Mouse (Mus musculus): ENCODE measurements around the gene Mettl14. TPM values are rescaled to one million over a fixed set of nuclear protein-coding genes. Genes with fewer than 3 reads are reported as not detected.
"Not testable (repeated sequence)": the region's sequence is repeated elsewhere in the genome, so short reads cannot be mapped to it uniquely, and the experiment has no call there.

Gene Mettl14
- polyA plus RNA-seq, 1 experiment from 2014 or later, result 19.9 TPM

GRCm38 (mm10) chr3:123395611-123396010, 9.7 kb upstream of the Mettl14 start:
- Histone ChIP-seq H3K27me3 (replicated peaks) (no peaks in the 10 kb centered on the region), H3K36me3 (no peaks in the 10 kb centered on the region), H3K9me3 (replicated peaks) (no peaks in the 10 kb centered on the region), H3K4me2 (no peak overlapping the region), H3K4me1 (no peaks in the 10 kb centered on the region), H3K4me3 (replicated peaks) (no peak overlapping the region), H3K9ac (replicated peaks) (no peak overlapping the region), H3K27ac (replicated peaks) (no peak overlapping the region)
- ATAC-seq (ENCODE audit: low FRiP score), result no peak
- 84% methylated on average over 5 of the region's 5 CpGs for WGBS

- Histone ChIP-seq H3K9ac (replicated peaks) (no peak overlapping the region), H3K4me1 (no peaks in the 10 kb centered on the region), H3K9me3 (replicated peaks) (no peaks in the 10 kb centered on the region), H3K27me3 (replicated peaks) (no peaks in the 10 kb centered on the region; the same call in 1 of the 2 replicates), H3K27ac (replicated peaks) (no peak overlapping the region), H3K36me3 (no peaks in the 10 kb centered on the region), H3K4me2 (no peak overlapping the region), H3K4me3 (replicated peaks) (no peak overlapping the region)
- WGBS, result 81% methylated on average over 4 of the region's 4 CpGs
- no peak for ATAC-seq (ENCODE audit: low FRiP score)
These were observed 5.3 kb upstream of the Mettl14 start for GRCm38 (mm10) chr3:123391180-123391579.

- H3K36me3 ChIP-seq; H3K9me3 ChIP-seq (replicated peaks); H3K27me3 ChIP-seq (replicated peaks): not testable (repeated sequence)
- H3K27ac ChIP-seq (replicated peaks), result peak overlapping the region; percentile 95
- peak overlapping the region; percentile 63 for H3K4me2 ChIP-seq
- 14% methylated on average over 12 of the region's 12 CpGs for WGBS
- peaks cover 19% of the 10 kb centered on the region for H3K4me1 ChIP-seq
- peak overlapping the region; percentile 75 for H3K4me3 ChIP-seq (replicated peaks)
- H3K9ac ChIP-seq (replicated peaks), result peak overlapping the region; percentile 72
- ATAC-seq (ENCODE audit: low FRiP score), result peak; percentile 84
These were observed 361 bp upstream of the Mettl14 start for GRCm38 (mm10) chr3:123386157-123386780.

- peak overlapping the region; percentile 95; the same call in 1 of the 2 replicates for H3K27ac ChIP-seq (replicated peaks)
- peak overlapping the region; percentile 62 for H3K4me2 ChIP-seq
- peaks cover 19% of the 10 kb centered on the region for H3K4me1 ChIP-seq
- WGBS, result 14% methylated on average over 6 of the region's 6 CpGs
- H3K4me3 ChIP-seq (replicated peaks), result peak overlapping the region; percentile 75
- H3K9me3 ChIP-seq (replicated peaks), result no peaks in the 10 kb centered on the region
- H3K9ac ChIP-seq (replicated peaks), result peak overlapping the region; percentile 72
- no peaks in the 10 kb centered on the region; the same call in 1 of the 2 replicates for H3K27me3 ChIP-seq (replicated peaks)
- peak; percentile 1; the same call in 1 of the 2 replicates for ATAC-seq (ENCODE audit: low FRiP score)
- peaks cover 11% of the 10 kb centered on the region; the same call in 1 of the 2 replicates for H3K36me3 ChIP-seq
These were observed 806 bp downstream of the Mettl14 start for GRCm38 (mm10) chr3:123385118-123385485.

- no peak for ATAC-seq (ENCODE audit: low FRiP score)
- H3K9ac ChIP-seq (replicated peaks), result peak overlapping the region; percentile 72; the same call in 1 of the 2 replicates
- H3K36me3 ChIP-seq, result peaks cover 17% of the 10 kb centered on the region; the same call in 1 of the 2 replicates
- no peaks in the 10 kb centered on the region; the same call in 1 of the 2 replicates for H3K27me3 ChIP-seq (replicated peaks)
- H3K4me3 ChIP-seq (replicated peaks), result peak overlapping the region; percentile 75
- H3K9me3 ChIP-seq (replicated peaks), result no peaks in the 10 kb centered on the region
- peaks cover 19% of the 10 kb centered on the region for H3K4me1 ChIP-seq
- H3K27ac ChIP-seq (replicated peaks), result no peak overlapping the region
- peak overlapping the region; percentile 62 for H3K4me2 ChIP-seq
- 92% methylated on average over 7 of the region's 7 CpGs for WGBS
These were observed 1.5 kb downstream of the Mettl14 start for GRCm38 (mm10) chr3:123384435-123384834.

GRCm38 (mm10) chr3:123376562-123376961, 9.3 kb downstream of the Mettl14 start:
- peaks cover 36% of the 10 kb centered on the region for H3K36me3 ChIP-seq
- 98% methylated on average over 3 of the region's 3 CpGs for WGBS

GRCm38 (mm10) chr3:123371766-123372535, 14.0 kb downstream of the Mettl14 start:
- peak; percentile 72 for ATAC-seq (ENCODE audit: low FRiP score)
- 37% methylated on average over 11 of the region's 11 CpGs for WGBS
- H3K9me3 ChIP-seq (replicated peaks), result no peaks in the 10 kb centered on the region
- H3K4me1 ChIP-seq, result no peaks in the 10 kb centered on the region
- no peak overlapping the region for H3K4me3 ChIP-seq (replicated peaks)
- no peak overlapping the region for H3K9ac ChIP-seq (replicated peaks)
- H3K27ac ChIP-seq (replicated peaks), result no peak overlapping the region
- H3K36me3 ChIP-seq, result peaks cover 40% of the 10 kb centered on the region
- no peaks in the 10 kb centered on the region for H3K27me3 ChIP-seq (replicated peaks)
- H3K4me2 ChIP-seq, result no peak overlapping the region

More at GRCm38 (mm10) chr3:123376562-123376961, 9.3 kb downstream of the Mettl14 start:
- Histone ChIP-seq H3K27ac (replicated peaks) (no peak overlapping the region), H3K9ac (replicated peaks) (no peak overlapping the region), H3K4me2 (no peak overlapping the region), H3K4me1 (no peaks in the 10 kb centered on the region), H3K9me3 (replicated peaks) (no peaks in the 10 kb centered on the region), H3K4me3 (replicated peaks) (no peak overlapping the region), H3K27me3 (replicated peaks) (no peaks in the 10 kb centered on the region)
- no peak for ATAC-seq (ENCODE audit: low FRiP score)

- 96% methylated on average over 5 of the region's 5 CpGs for WGBS
- no peaks in the 10 kb centered on the region for H3K4me1 ChIP-seq
- H3K4me2 ChIP-seq, result no peak overlapping the region
These were observed 15.0 kb downstream of the Mettl14 start for GRCm38 (mm10) chr3:123370927-123371326.

GRCm38 (mm10) chr3:123369161-123369560, 16.7 kb downstream of the Mettl14 start:
- Histone ChIP-seq H3K9ac (replicated peaks) (no peak overlapping the region), H3K4me1 (no peaks in the 10 kb centered on the region), H3K36me3 (peaks cover 36% of the 10 kb centered on the region), H3K4me3 (replicated peaks) (no peak overlapping the region), H3K27ac (replicated peaks) (no peak overlapping the region), H3K4me2 (no peak overlapping the region), H3K27me3 (replicated peaks) (no peaks in the 10 kb centered on the region), H3K9me3 (replicated peaks) (no peaks in the 10 kb centered on the region)
- no peak for ATAC-seq (ENCODE audit: low FRiP score)
- WGBS, result 94% methylated on average over 12 of the region's 12 CpGs

More at GRCm38 (mm10) chr3:123370927-123371326, 15.0 kb downstream of the Mettl14 start:
- Histone ChIP-seq H3K36me3 (peaks cover 46% of the 10 kb centered on the region), H3K4me3 (replicated peaks) (no peak overlapping the region), H3K9ac (replicated peaks) (no peak overlapping the region), H3K27me3 (replicated peaks) (no peaks in the 10 kb centered on the region), H3K27ac (replicated peaks) (no peak overlapping the region), H3K9me3 (replicated peaks) (no peaks in the 10 kb centered on the region)
- no peak for ATAC-seq (ENCODE audit: low FRiP score)

- 88% methylated on average over 2 of the region's 2 CpGs for WGBS
- H3K9me3 ChIP-seq (replicated peaks); ATAC-seq (ENCODE audit: low FRiP score); H3K4me1 ChIP-seq; H3K27me3 ChIP-seq (replicated peaks); H3K9ac ChIP-seq (replicated peaks); H3K4me3 ChIP-seq (replicated peaks); H3K4me2 ChIP-seq; H3K27ac ChIP-seq (replicated peaks): not testable (repeated sequence)
- peaks cover 34% of the 10 kb centered on the region for H3K36me3 ChIP-seq
These were observed 19.1 kb downstream of the Mettl14 start for GRCm38 (mm10) chr3:123366820-123367219.

GRCm38 (mm10) chr3:123356377-123356991, 29.4 kb downstream of the Mettl14 start:
- no peaks in the 10 kb centered on the region for H3K4me1 ChIP-seq
- H3K36me3 ChIP-seq, result no peaks in the 10 kb centered on the region
- no peak overlapping the region for H3K4me2 ChIP-seq
- no peak overlapping the region for H3K27ac ChIP-seq (replicated peaks)
- no peak overlapping the region for H3K9ac ChIP-seq (replicated peaks)
- no peak overlapping the region for H3K4me3 ChIP-seq (replicated peaks)
- no peaks in the 10 kb centered on the region for H3K9me3 ChIP-seq (replicated peaks)
- H3K27me3 ChIP-seq (replicated peaks), result no peaks in the 10 kb centered on the region
- WGBS, result 86% methylated on average over 4 of the region's 4 CpGs
- ATAC-seq (ENCODE audit: low FRiP score), result no peak

Measured in neural tube, embryonic 15.5 days (tissue).